Mouse (Mus musculus): Measurements from ENCODE around the gene 4921517D22Rik. TPM values are rescaled to one million over a fixed set of nuclear protein-coding genes. Genes with fewer than 3 reads are reported as not detected.

Gene 4921517D22Rik
- polyA plus RNA-seq, 1 experiment from 2014 or later = not detected

DNA sequence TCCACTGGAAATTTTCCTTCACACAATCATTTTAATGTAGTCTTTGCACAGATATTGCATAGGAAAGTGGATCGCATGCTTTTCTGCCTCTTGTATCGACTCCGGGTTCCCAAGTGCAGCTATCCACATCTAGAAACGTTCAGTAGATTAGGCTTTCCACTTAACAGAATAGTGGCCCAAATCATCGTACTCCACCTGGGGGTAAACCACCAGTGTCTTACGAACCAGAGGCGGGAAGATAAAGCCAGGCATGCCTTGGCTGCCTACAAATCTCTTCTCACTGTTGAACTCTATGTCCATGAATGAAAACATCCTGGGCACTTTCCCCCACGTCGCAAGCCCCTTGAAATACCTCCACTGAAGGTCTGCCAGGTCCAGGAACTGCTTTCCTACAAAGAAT, 4.6 kb downstream of the 4921517D22Rik start:
- H3K9me3 ChIP-seq (replicated peaks) = peaks cover 12% of the 10 kb centered on the region
- H3K27me3 ChIP-seq (ENCODE audit: low read depth, poor library complexity, severe bottlenecking) = peaks cover 68% of the 10 kb centered on the region
- H3K36me3 ChIP-seq = no peaks in the 10 kb centered on the region
- no peak overlapping the region for H3K4me3 ChIP-seq
- WGBS = 94% methylated on average over 9 of the region's 9 CpGs
- no peak overlapping the region for H3K27ac ChIP-seq (replicated peaks)
- H3K4me1 ChIP-seq = peaks cover 24% of the 10 kb centered on the region
- no peak for DNase-seq (ENCODE audit: low spot score)

DNA sequence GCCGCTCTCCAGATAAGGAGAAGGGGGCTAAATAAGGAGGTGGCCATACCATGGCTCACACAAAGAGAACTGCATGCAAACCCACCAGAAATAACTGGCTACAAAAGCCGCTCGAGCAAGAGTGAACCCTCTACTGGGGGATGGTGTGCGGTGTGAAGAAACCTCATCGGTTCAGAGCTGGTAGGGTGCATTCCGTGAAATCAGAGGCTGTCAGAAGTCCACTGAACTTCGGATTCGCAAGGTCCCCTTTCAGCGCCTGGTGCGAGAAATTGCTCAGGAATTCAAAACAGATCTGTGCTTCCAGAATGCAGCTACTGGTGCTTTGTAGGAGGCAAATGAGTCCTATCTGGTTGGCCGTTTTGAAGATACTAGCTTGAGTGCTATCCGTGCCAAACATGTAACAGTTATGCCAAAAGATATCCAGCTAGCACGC, 5.6 kb downstream of the 4921517D22Rik start:
- DNase-seq (ENCODE audit: low spot score) = no peak
- Histone ChIP-seq H3K4me3 (no peak overlapping the region), H3K27me3 (ENCODE audit: low read depth, poor library complexity, severe bottlenecking) (peaks cover 66% of the 10 kb centered on the region), H3K9me3 (replicated peaks) (peaks cover 10% of the 10 kb centered on the region), H3K36me3 (no peaks in the 10 kb centered on the region), H3K4me1 (peaks cover 24% of the 10 kb centered on the region), H3K27ac (replicated peaks) (no peak overlapping the region)
- WGBS = 73% methylated on average over 13 of the region's 13 CpGs

DNA sequence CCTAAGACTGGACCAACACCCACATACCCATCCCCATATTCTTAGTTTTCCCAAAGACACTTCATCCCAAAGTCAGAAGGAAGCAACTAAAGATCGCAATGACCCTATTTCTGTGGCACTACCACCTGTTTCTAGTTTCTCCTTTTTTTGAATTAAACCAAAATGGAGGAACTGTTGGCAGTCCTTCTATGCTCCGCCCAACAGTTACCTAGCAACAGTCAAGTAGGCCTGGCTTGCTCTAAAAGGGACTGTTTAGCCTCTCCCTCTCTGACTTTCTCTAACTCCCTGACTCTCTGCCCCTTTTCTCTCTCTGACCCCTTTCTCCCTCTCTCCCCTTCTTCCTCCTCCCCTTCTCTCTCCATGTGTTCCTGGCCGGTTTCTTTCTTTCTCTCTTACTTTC, 8.7 kb downstream of the 4921517D22Rik start:
- DNase-seq (ENCODE audit: low spot score) = no peak
- WGBS = 83% methylated on average over 3 of the region's 3 CpGs

DNA sequence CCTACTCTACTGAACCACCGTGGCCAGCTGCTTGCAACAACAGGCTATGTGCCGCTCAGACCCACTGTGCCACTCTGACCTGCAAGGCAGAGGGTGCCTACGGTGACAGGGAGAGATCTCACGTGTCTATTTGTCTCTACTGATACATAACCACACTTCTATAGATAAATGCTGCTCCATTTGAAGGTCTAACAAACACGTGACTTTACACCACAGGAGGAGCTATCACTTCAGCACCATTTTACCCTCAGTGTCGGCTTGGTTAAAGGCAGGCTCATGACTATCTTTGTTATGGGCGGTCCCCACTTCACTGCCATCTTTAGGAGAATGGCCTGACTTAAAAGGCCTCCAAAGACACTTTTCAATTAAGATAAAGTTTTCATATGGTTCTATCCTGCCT, 11.3 kb downstream of the 4921517D22Rik start:
- 44% methylated on average over 7 of the region's 7 CpGs for WGBS
- no peak for DNase-seq (ENCODE audit: low spot score)
- H3K27me3 ChIP-seq (ENCODE audit: low read depth, poor library complexity, severe bottlenecking) = peaks cover 37% of the 10 kb centered on the region
- H3K4me3 ChIP-seq = no peak overlapping the region
- H3K9me3 ChIP-seq (replicated peaks) = no peaks in the 10 kb centered on the region
- no peak overlapping the region for H3K27ac ChIP-seq (replicated peaks)
- H3K36me3 ChIP-seq = no peaks in the 10 kb centered on the region
- H3K4me1 ChIP-seq = 0 out of 2 replicates have a peak, but pooled peaks cover 14% of the 10 kb centered on the region

More for the DNA sequence above, 8.7 kb downstream of the 4921517D22Rik start:
- Histone ChIP-seq H3K4me1 (0 out of 2 replicates have a peak, but pooled peaks cover 8% of the 10 kb centered on the region), H3K9me3 (replicated peaks) (no peaks in the 10 kb centered on the region), H3K27ac (replicated peaks) (no peak overlapping the region), H3K27me3 (ENCODE audit: low read depth, poor library complexity, severe bottlenecking) (peaks cover 63% of the 10 kb centered on the region), H3K36me3 (no peaks in the 10 kb centered on the region), H3K4me3 (no peak overlapping the region)

GRCm38 (mm10) chr13:59679908-59680307, 14.0 kb downstream of the 4921517D22Rik start:
- H3K9me3 ChIP-seq (replicated peaks) = no peaks in the 10 kb centered on the region
- peaks cover 24% of the 10 kb centered on the region for H3K27me3 ChIP-seq (ENCODE audit: low read depth, poor library complexity, severe bottlenecking)
- H3K4me1 ChIP-seq = 0 out of 2 replicates have a peak, but pooled peaks cover 11% of the 10 kb centered on the region
- H3K4me3 ChIP-seq = no peak overlapping the region
- H3K36me3 ChIP-seq = no peaks in the 10 kb centered on the region
- WGBS = 78% methylated on average over 4 of the region's 4 CpGs
- DNase-seq (ENCODE audit: low spot score) = no peak
- no peak overlapping the region for H3K27ac ChIP-seq (replicated peaks)

- Histone ChIP-seq H3K9me3 (replicated peaks) (no peaks in the 10 kb centered on the region), H3K27ac (replicated peaks) (no peak overlapping the region), H3K4me3 (no peak overlapping the region), H3K36me3 (no peaks in the 10 kb centered on the region), H3K4me1 (0 out of 2 replicates have a peak, but pooled peaks cover 10% of the 10 kb centered on the region), H3K27me3 (ENCODE audit: low read depth, poor library complexity, severe bottlenecking) (peaks cover 24% of the 10 kb centered on the region)
- DNase-seq (ENCODE audit: low spot score) = no peak
- WGBS = 59% methylated on average over 4 of the region's 4 CpGs
These were observed 14.6 kb downstream of the 4921517D22Rik start for GRCm38 (mm10) chr13:59679306-59679705.

- H3K27me3 ChIP-seq (ENCODE audit: low read depth, poor library complexity, severe bottlenecking) = peaks cover 7% of the 10 kb centered on the region; the same call in 1 of the 2 replicates
- DNase-seq (ENCODE audit: low spot score) = no peak
- no peaks in the 10 kb centered on the region for H3K9me3 ChIP-seq (replicated peaks)
- WGBS = 87% methylated on average over 12 of the region's 12 CpGs
- H3K36me3 ChIP-seq = peaks cover 6% of the 10 kb centered on the region
- H3K27ac ChIP-seq (replicated peaks) = peak overlapping the region; percentile 97; the same call in 1 of the 2 replicates
- H3K4me1 ChIP-seq = peaks cover 32% of the 10 kb centered on the region
- peak overlapping the region; percentile 82; the same call in 1 of the 2 replicates for H3K4me3 ChIP-seq
These were observed 17.3 kb downstream of the 4921517D22Rik start for GRCm38 (mm10) chr13:59676316-59677229.

DNA sequence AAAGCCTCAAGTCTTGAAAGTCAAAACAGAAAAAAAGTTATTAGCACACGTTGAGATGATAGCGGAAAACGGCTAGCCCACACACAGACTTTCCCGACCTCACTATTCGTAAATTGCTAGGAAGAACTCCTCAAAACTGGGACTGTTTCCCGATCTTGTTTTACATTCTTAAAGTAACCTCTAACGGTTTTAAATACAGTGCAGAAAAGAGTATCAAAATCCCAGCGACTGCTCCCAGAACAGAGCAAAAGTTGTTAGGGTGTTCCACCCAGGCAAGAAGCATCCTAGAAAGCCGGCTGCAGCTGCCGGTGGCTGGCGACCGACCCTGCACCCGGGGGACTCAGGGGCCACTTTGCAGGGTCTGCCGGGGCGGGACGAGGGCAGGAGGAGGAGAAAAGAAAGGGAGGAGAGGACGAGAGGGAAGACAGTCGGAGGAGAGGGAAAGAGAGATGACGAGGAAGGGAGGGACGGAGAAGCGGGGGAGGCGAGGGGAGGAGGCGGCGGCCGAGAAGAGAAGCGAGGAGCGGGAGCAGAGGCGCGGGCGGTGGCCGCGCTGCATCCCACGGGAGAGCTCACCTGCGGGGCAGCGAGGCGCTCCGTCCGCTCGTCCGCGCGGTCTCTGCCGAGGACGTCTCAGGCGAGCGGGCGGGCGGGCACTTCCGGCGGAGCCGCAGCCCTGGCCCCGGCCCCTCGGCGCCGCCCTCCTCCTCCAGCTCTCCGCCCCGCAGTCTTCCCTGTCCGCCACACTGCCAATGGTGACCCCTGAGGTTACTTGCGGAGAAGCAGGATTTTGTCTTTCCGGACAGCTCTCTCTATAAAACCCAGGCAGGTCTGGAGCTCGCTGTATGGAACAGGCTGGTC, 18.5 kb downstream of the 4921517D22Rik start, which contains the start of gene Golm1:
Gene Golm1, minus strand, starts transcription at position 661 of the 861 bp plus-strand sequence.
- Histone ChIP-seq H3K27me3 (ENCODE audit: low read depth, poor library complexity, severe bottlenecking) (no peaks in the 10 kb centered on the region), H3K4me1 (peaks cover 42% of the 10 kb centered on the region), H3K36me3 (peaks cover 18% of the 10 kb centered on the region), H3K9me3 (replicated peaks) (no peaks in the 10 kb centered on the region), H3K27ac (replicated peaks) (peak within 1 kb of the TSS; percentile 97), H3K4me3 (peak within 1 kb of the TSS; percentile 82)
- under 1% methylated on average over 61 of the region's 61 CpGs for WGBS
- peak; percentile 85 for DNase-seq (ENCODE audit: low spot score)

GRCm38 (mm10) chr13:59674761-59675150, 19.2 kb downstream of the 4921517D22Rik start:
- peak; percentile 69 for DNase-seq (ENCODE audit: low spot score)
- peak overlapping the region; percentile 82 for H3K4me3 ChIP-seq
- peak overlapping the region; percentile 97 for H3K27ac ChIP-seq (replicated peaks)
- no peaks in the 10 kb centered on the region for H3K9me3 ChIP-seq (replicated peaks)
- peaks cover 24% of the 10 kb centered on the region for H3K36me3 ChIP-seq
- under 1% methylated on average over 13 of the region's 13 CpGs for WGBS
- peaks cover 48% of the 10 kb centered on the region for H3K4me1 ChIP-seq
- no peaks in the 10 kb centered on the region for H3K27me3 ChIP-seq (ENCODE audit: low read depth, poor library complexity, severe bottlenecking)

- Histone ChIP-seq H3K9me3 (replicated peaks) (no peaks in the 10 kb centered on the region), H3K4me3 (peak overlapping the region; percentile 82), H3K27me3 (ENCODE audit: low read depth, poor library complexity, severe bottlenecking) (no peaks in the 10 kb centered on the region), H3K4me1 (peaks cover 50% of the 10 kb centered on the region), H3K27ac (replicated peaks) (peak overlapping the region; percentile 97), H3K36me3 (peaks cover 29% of the 10 kb centered on the region)
- peak; percentile 70 for DNase-seq (ENCODE audit: low spot score)
- 0% methylated on average over 3 of the region's 3 CpGs for WGBS
These were observed 19.7 kb downstream of the 4921517D22Rik start for GRCm38 (mm10) chr13:59674215-59674614.

GRCm38 (mm10) chr13:59673597-59673996, 20.3 kb downstream of the 4921517D22Rik start:
- Histone ChIP-seq H3K27me3 (ENCODE audit: low read depth, poor library complexity, severe bottlenecking) (no peaks in the 10 kb centered on the region), H3K9me3 (replicated peaks) (no peaks in the 10 kb centered on the region), H3K27ac (replicated peaks) (peak overlapping the region; percentile 97), H3K4me1 (peaks cover 52% of the 10 kb centered on the region), H3K36me3 (peaks cover 34% of the 10 kb centered on the region), H3K4me3 (peak overlapping the region; percentile 82)
- 35% methylated on average over 7 of the region's 7 CpGs for WGBS
- DNase-seq (ENCODE audit: low spot score) = peak; percentile 31

- peak overlapping the region; percentile 27 for H3K4me3 ChIP-seq
- H3K27ac ChIP-seq (replicated peaks) = peak overlapping the region; percentile 61
- DNase-seq (ENCODE audit: low spot score) = no peak
- H3K27me3 ChIP-seq (ENCODE audit: low read depth, poor library complexity, severe bottlenecking) = no peaks in the 10 kb centered on the region
- H3K9me3 ChIP-seq (replicated peaks) = no peaks in the 10 kb centered on the region
- peaks cover 45% of the 10 kb centered on the region for H3K36me3 ChIP-seq
- peaks cover 57% of the 10 kb centered on the region for H3K4me1 ChIP-seq
- 78% methylated on average over 6 of the region's 6 CpGs for WGBS
These were observed 21.7 kb downstream of the 4921517D22Rik start for GRCm38 (mm10) chr13:59672248-59672647.
